Mouse (Mus musculus) neural tube, embryonic 13.5 days (tissue): Measurements from ENCODE around the gene Hoxa7. TPM values are rescaled to one million over a fixed set of nuclear protein-coding genes. Genes with fewer than 3 reads are reported as not detected.
A peak's percentile ranks its signal among the peaks of the same experiment; 100 is the strongest.

Experiments
- ATAC-seq: fragments of 200-750 bp; cut with Nextera tagmentation; 2 replicates; pipeline ENCODE4 v1.8.0; 2017; ENCODE audit warnings: low read depth, mild to moderate bottlenecking, moderate TSS enrichment, moderate library complexity
- H3K27ac ChIP-seq: fragments of 300-500 bp; sonication (generic); replicated peaks from 2 replicates; pipeline ENCODE4 v1.5.1; 2015; ENCODE audit warnings: moderate library complexity, mild to moderate bottlenecking, inconsistent platforms
- H3K27me3 ChIP-seq: fragments of 300-500 bp; sonication (generic); 2 replicates; pipeline ENCODE4 v1.6.1; 2015; ENCODE audit warnings: mild to moderate bottlenecking, inconsistent platforms
- H3K36me3 ChIP-seq: fragments of 300-500 bp; sonication (generic); 2 replicates; pipeline ENCODE4 v1.6.1; 2015; ENCODE audit warnings: mild to moderate bottlenecking, inconsistent platforms
- H3K4me1 ChIP-seq: fragments of 300-500 bp; sonication (generic); replicated peaks from 2 replicates; pipeline ENCODE4 v1.6.1; 2015; ENCODE audit warnings: inconsistent platforms
- H3K4me2 ChIP-seq: fragments of 300-500 bp; sonication (generic); 2 replicates; pipeline ENCODE4 v1.6.1; 2015; ENCODE audit warnings: inconsistent platforms, mild to moderate bottlenecking, moderate library complexity
- H3K4me3 ChIP-seq: fragments of 300-500 bp; sonication (generic); 2 replicates; pipeline ENCODE4 v1.5.1; 2015; ENCODE audit warnings: mild to moderate bottlenecking, inconsistent platforms
- H3K9ac ChIP-seq: fragments of 300-500 bp; sonication (generic); 2 replicates; pipeline ENCODE4 v1.6.1; 2015; ENCODE audit warnings: moderate library complexity, mild to moderate bottlenecking, inconsistent platforms
- H3K9me3 ChIP-seq: fragments of 300-500 bp; sonication (generic); 2 replicates; pipeline ENCODE4 v1.6.1; 2016; ENCODE audit warnings: inconsistent platforms
- WGBS: fragments of 180-500 bp; shearing (Covaris S2); methylation state at CpG from one replicate; pipeline ENCODE4 v1.1.7; 2015; 5-methylcytosine and 5-hydroxymethylcytosine counted together
- polyA plus RNA-seq: library from polyadenylated mRNA; unstranded; fragments of >200 nt; fragmentation: Nextera tagmentation; extraction: Ambion mirVana; gene quantifications from 2 replicates; pipeline ENCODE4 v1.2.1, GENCODE M21; 2015

Hoxa7 gene
- polyA plus RNA-seq, 1 experiment from 2014 or later = 125 TPM

- Histone ChIP-seq H3K27me3 (no peaks in the 10 kb centered on the region), H3K4me2 (peak overlapping the region; percentile 97), H3K9me3 (no peaks in the 10 kb centered on the region), H3K4me3 (peak overlapping the region; percentile 65), H3K27ac (peak overlapping the region; percentile 100), H3K36me3 (peaks cover 17% of the 10 kb centered on the region), H3K4me1 (peaks cover 96% of the 10 kb centered on the region), H3K9ac (peak overlapping the region; percentile 96)
- 2% methylated on average over 23 of the region's 23 CpGs for WGBS
- ATAC-seq = no peak; the same call in 1 of the 2 replicates
Observed at GRCm38 (mm10) chr6:52190410-52190809, 31.2 kb downstream of the Hoxa7 start.

- Histone ChIP-seq H3K27ac (peak overlapping the region; percentile 100), H3K9ac (peak overlapping the region; percentile 96), H3K4me3 (peak overlapping the region; percentile 65), H3K36me3 (peaks cover 17% of the 10 kb centered on the region), H3K27me3 (no peaks in the 10 kb centered on the region), H3K4me2 (peak overlapping the region; percentile 97), H3K4me1 (peaks cover 96% of the 10 kb centered on the region), H3K9me3 (no peaks in the 10 kb centered on the region)
- ATAC-seq = no peak
- 11% methylated on average over 8 of the region's 8 CpGs for WGBS
Observed at GRCm38 (mm10) chr6:52189909-52190308, 31.7 kb downstream of the Hoxa7 start.

GRCm38 (mm10) chr6:52189172-52189591, 32.5 kb downstream of the Hoxa7 start:
- Histone ChIP-seq H3K4me2 (peak overlapping the region; percentile 97), H3K4me3 (peak overlapping the region; percentile 65; the same call in 1 of the 2 replicates), H3K9ac (peak overlapping the region; percentile 96; the same call in 1 of the 2 replicates), H3K4me1 (peaks cover 96% of the 10 kb centered on the region), H3K27me3 (no peaks in the 10 kb centered on the region), H3K27ac (peak overlapping the region; percentile 100), H3K9me3 (no peaks in the 10 kb centered on the region), H3K36me3 (peaks cover 17% of the 10 kb centered on the region)
- no peak for ATAC-seq
- 18% methylated on average over 5 of the region's 5 CpGs for WGBS

GRCm38 (mm10) chr6:52186500-52186899, 35.2 kb downstream of the Hoxa7 start:
- peaks cover 21% of the 10 kb centered on the region for H3K36me3 ChIP-seq
- no peak overlapping the region for H3K4me3 ChIP-seq
- no peak for ATAC-seq
- peak overlapping the region; percentile 65 for H3K27ac ChIP-seq
- H3K9ac ChIP-seq = no peak overlapping the region
- 38% methylated on average over 1 of the region's 1 CpGs for WGBS
- H3K9me3 ChIP-seq = no peaks in the 10 kb centered on the region
- peak overlapping the region; percentile 97; the same call in 1 of the 2 replicates for H3K4me2 ChIP-seq
- no peaks in the 10 kb centered on the region for H3K27me3 ChIP-seq
- peaks cover 99% of the 10 kb centered on the region for H3K4me1 ChIP-seq

- Histone ChIP-seq H3K4me1 (peaks cover 100% of the 10 kb centered on the region), H3K4me3 (no peak overlapping the region), H3K27me3 (no peaks in the 10 kb centered on the region), H3K9me3 (no peaks in the 10 kb centered on the region), H3K9ac (no peak overlapping the region; the same call in 1 of the 2 replicates), H3K4me2 (peak overlapping the region; percentile 48), H3K36me3 (peaks cover 21% of the 10 kb centered on the region), H3K27ac (peak overlapping the region; percentile 82; the same call in 1 of the 2 replicates)
- no peak for ATAC-seq
- WGBS = 10% methylated on average over 3 of the region's 3 CpGs
Observed at GRCm38 (mm10) chr6:52185834-52186233, 35.8 kb downstream of the Hoxa7 start.

GRCm38 (mm10) chr6:52185222-52185621, 36.4 kb downstream of the Hoxa7 start:
- Histone ChIP-seq H3K9ac (peak overlapping the region; percentile 60), H3K4me3 (peak overlapping the region; percentile 18), H3K4me2 (peak overlapping the region; percentile 48), H3K4me1 (peaks cover 100% of the 10 kb centered on the region), H3K27ac (peak overlapping the region; percentile 82), H3K36me3 (peaks cover 20% of the 10 kb centered on the region), H3K9me3 (no peaks in the 10 kb centered on the region), H3K27me3 (no peaks in the 10 kb centered on the region)
- under 1% methylated on average over 19 of the region's 19 CpGs for WGBS
- no peak for ATAC-seq

GRCm38 (mm10) chr6:52184668-52185067, 37.0 kb downstream of the Hoxa7 start:
- Histone ChIP-seq H3K36me3 (peaks cover 14% of the 10 kb centered on the region), H3K27me3 (no peaks in the 10 kb centered on the region), H3K4me1 (peaks cover 100% of the 10 kb centered on the region), H3K9ac (peak overlapping the region; percentile 60), H3K9me3 (no peaks in the 10 kb centered on the region), H3K27ac (peak overlapping the region; percentile 82), H3K4me2 (peak overlapping the region; percentile 48), H3K4me3 (peak overlapping the region; percentile 18; the same call in 1 of the 2 replicates)
- no peak for ATAC-seq
- 10% methylated on average over 6 of the region's 6 CpGs for WGBS

GRCm38 (mm10) chr6:52183311-52184080, 38.2 kb downstream of the Hoxa7 start:
- Histone ChIP-seq H3K4me3 (no peak overlapping the region), H3K27me3 (no peaks in the 10 kb centered on the region), H3K36me3 (peaks cover 8% of the 10 kb centered on the region), H3K9me3 (no peaks in the 10 kb centered on the region), H3K27ac (peak overlapping the region; percentile 82), H3K9ac (peak overlapping the region; percentile 60), H3K4me2 (peak overlapping the region; percentile 48), H3K4me1 (peaks cover 100% of the 10 kb centered on the region)
- 13% methylated on average over 10 of the region's 10 CpGs for WGBS
- no peak for ATAC-seq

- H3K27ac ChIP-seq = peak overlapping the region; percentile 82
- H3K9ac ChIP-seq = 0 out of 2 replicates have a peak overlapping the region, but pooled peaks have one; percentile 60
Observed at GRCm38 (mm10) chr6:52182793-52183192, 38.9 kb downstream of the Hoxa7 start.

GRCm38 (mm10) chr6:52182030-52182429, 39.6 kb downstream of the Hoxa7 start:
- Histone ChIP-seq H3K36me3 (peaks cover 8% of the 10 kb centered on the region), H3K4me2 (peak overlapping the region; percentile 75), H3K27me3 (no peaks in the 10 kb centered on the region), H3K4me3 (no peak overlapping the region), H3K4me1 (peaks cover 100% of the 10 kb centered on the region), H3K9me3 (no peaks in the 10 kb centered on the region), H3K27ac (no peak overlapping the region; the same call in 1 of the 2 replicates), H3K9ac (0 out of 2 replicates have a peak overlapping the region, but pooled peaks have one; percentile 95)
- WGBS = 11% methylated on average over 2 of the region's 2 CpGs
- no peak for ATAC-seq

More at GRCm38 (mm10) chr6:52182793-52183192, 38.9 kb downstream of the Hoxa7 start:
- H3K36me3 ChIP-seq = peaks cover 8% of the 10 kb centered on the region
- no peaks in the 10 kb centered on the region for H3K27me3 ChIP-seq
- H3K4me2 ChIP-seq = peak overlapping the region; percentile 48
- H3K9me3 ChIP-seq = no peaks in the 10 kb centered on the region
- no peak for ATAC-seq
- peaks cover 100% of the 10 kb centered on the region for H3K4me1 ChIP-seq
- H3K4me3 ChIP-seq = no peak overlapping the region
- WGBS = 14% methylated on average over 1 of the region's 1 CpGs

- no peak for ATAC-seq
- WGBS = 22% methylated on average over 3 of the region's 3 CpGs
- Histone ChIP-seq H3K4me3 (peak overlapping the region; percentile 54), H3K9ac (peak overlapping the region; percentile 95), H3K4me2 (peak overlapping the region; percentile 75), H3K27me3 (no peaks in the 10 kb centered on the region), H3K9me3 (no peaks in the 10 kb centered on the region), H3K4me1 (peaks cover 100% of the 10 kb centered on the region), H3K27ac (peak overlapping the region; percentile 97), H3K36me3 (peaks cover 4% of the 10 kb centered on the region)
Observed at GRCm38 (mm10) chr6:52180726-52181125, 40.9 kb downstream of the Hoxa7 start.

GRCm38 (mm10) chr6:52180213-52180710, 41.4 kb downstream of the Hoxa7 start:
- peaks cover 100% of the 10 kb centered on the region for H3K4me1 ChIP-seq
- H3K4me2 ChIP-seq = peak overlapping the region; percentile 75
- no peaks in the 10 kb centered on the region for H3K27me3 ChIP-seq
- 5% methylated on average over 11 of the region's 11 CpGs for WGBS
- peaks cover 4% of the 10 kb centered on the region for H3K36me3 ChIP-seq
- H3K27ac ChIP-seq = peak overlapping the region; percentile 97
- H3K9me3 ChIP-seq = no peaks in the 10 kb centered on the region
- peak overlapping the region; percentile 95 for H3K9ac ChIP-seq
- peak overlapping the region; percentile 54 for H3K4me3 ChIP-seq
- ATAC-seq = no peak
